Mouse (Mus musculus) cerebellum, adult 2 months (tissue): ENCODE results near the gene Grik2. TPM values are rescaled to one million over a fixed set of nuclear protein-coding genes. Genes with fewer than 3 reads are reported as not detected.
"Not testable (repeated sequence)": the region's sequence is repeated elsewhere in the genome, so short reads cannot be mapped to it uniquely, and the experiment has no call there.

ENCODE experiments used
- DNase-seq, 2 experiments: peaks; one replicate each; pipeline ENCODE4 v3.0.0; 2021
- H3K27ac ChIP-seq: fragments of 200-500 bp; 2 replicates; pipeline ENCODE4 v1.5.1; 2012; ENCODE audit warnings: low read length, control low read depth, inconsistent platforms; ENCODE audit not compliant: insufficient read depth
- H3K27me3 ChIP-seq: fragments of 200-500 bp; 2 replicates; pipeline ENCODE4 v1.6.1; 2012; ENCODE audit warnings: inconsistent platforms, mild to moderate bottlenecking, low read length, moderate library complexity; ENCODE audit not compliant: control insufficient read depth, insufficient read depth
- H3K4me1 ChIP-seq: fragments of 200-500 bp; 2 replicates; pipeline ENCODE4 v1.6.1; 2011; ENCODE audit warnings: low read length; ENCODE audit not compliant: control insufficient read depth, insufficient read depth
- H3K4me3 ChIP-seq: fragments of 200-500 bp; replicated peaks from 2 replicates; pipeline ENCODE3; 2011; ENCODE audit warnings: mild to moderate bottlenecking, low read depth, low read length, control low read depth; ENCODE audit not compliant: insufficient read depth
- CTCF ChIP-seq: fragments of 200-500 bp; IDR thresholded peaks from 2 replicates; pipeline ENCODE4 v1.5.1; 2011; ENCODE audit warnings: low read depth, mild to moderate bottlenecking, control low read depth, low read length, moderate library complexity, borderline replicate concordance; ENCODE audit not compliant: insufficient read depth
- POLR2A ChIP-seq: fragments of 200-500 bp; IDR thresholded peaks from 2 replicates; pipeline ENCODE4 v1.6.1; 2011; ENCODE audit warnings: low read length, control low read depth, borderline replicate concordance; ENCODE audit not compliant: insufficient read depth
- WGBS: fragments of 180-500 bp; shearing (Covaris S2); methylation state at CpG from one replicate; pipeline ENCODE4 v1.1.7; 2018; 5-methylcytosine and 5-hydroxymethylcytosine counted together
- polyA plus RNA-seq: library from polyadenylated mRNA; depleted of rRNA; stranded (reverse); fragments of >200 nt; gene quantifications from 2 replicates; pipeline ENCODE4 v1.2.3, GENCODE M21; 2012

The Grik2 gene
- polyA plus RNA-seq, 1 experiment = 48.5 TPM

GRCm38 (mm10) chr10:49154134-49154533 is 634.4 kb downstream of the Grik2 start:
- no peak for DNase-seq
- Histone ChIP-seq H3K27me3 (no peaks in the 10 kb centered on the region), H3K4me3 (no peak overlapping the region), H3K4me1 (no peaks in the 10 kb centered on the region; the same call in 1 of the 2 replicates), H3K27ac (no peak overlapping the region)
- 85% methylated on average over 4 of the region's 4 CpGs for WGBS
- TF ChIP-seq CTCF (no peak), POLR2A (no peak)

GRCm38 (mm10) chr10:49151496-49151895 is 637.1 kb downstream of the Grik2 start:
- H3K27ac ChIP-seq, H3K4me3 ChIP-seq, H3K4me1 ChIP-seq, H3K27me3 ChIP-seq, DNase-seq: not testable (repeated sequence)
- 97% methylated on average over 4 of the region's 4 CpGs for WGBS

DNA sequence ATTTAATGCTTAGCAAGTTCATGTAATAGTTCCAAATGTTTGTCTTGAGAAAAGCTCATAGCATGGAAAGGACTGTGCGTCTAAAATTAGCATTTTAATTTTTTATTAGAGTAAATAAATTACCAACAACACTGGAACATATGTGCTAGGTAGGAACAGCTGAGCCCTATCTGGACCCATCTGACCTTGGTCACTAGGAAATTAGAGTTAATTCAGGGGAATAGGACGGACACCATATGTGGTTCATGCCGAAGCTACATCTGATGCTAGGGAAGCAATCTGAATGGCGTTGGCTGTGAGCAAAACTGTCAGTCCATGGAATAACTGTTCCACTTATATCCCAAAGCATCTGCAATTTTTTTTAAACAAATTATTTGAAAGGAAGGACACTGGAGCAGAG is 638.9 kb downstream of the Grik2 start:
- Histone ChIP-seq H3K27ac (no peak overlapping the region), H3K4me1 (no peaks in the 10 kb centered on the region; the same call in 1 of the 2 replicates), H3K4me3 (no peak overlapping the region), H3K27me3 (no peaks in the 10 kb centered on the region)
- DNase-seq = peak; percentile 23 to 71
- no peak for TF ChIP-seq POLR2A
- no peak for TF ChIP-seq CTCF
- 13% methylated on average over 4 of the region's 4 CpGs for WGBS

GRCm38 (mm10) chr10:49142658-49143057 is 645.9 kb downstream of the Grik2 start:
- no peak for DNase-seq
- Histone ChIP-seq H3K4me1 (no peaks in the 10 kb centered on the region), H3K4me3 (no peak overlapping the region), H3K27me3 (no peaks in the 10 kb centered on the region), H3K27ac (no peak overlapping the region)
- 94% methylated on average over 3 of the region's 3 CpGs for WGBS
- TF ChIP-seq CTCF (no peak), POLR2A (no peak)

DNA sequence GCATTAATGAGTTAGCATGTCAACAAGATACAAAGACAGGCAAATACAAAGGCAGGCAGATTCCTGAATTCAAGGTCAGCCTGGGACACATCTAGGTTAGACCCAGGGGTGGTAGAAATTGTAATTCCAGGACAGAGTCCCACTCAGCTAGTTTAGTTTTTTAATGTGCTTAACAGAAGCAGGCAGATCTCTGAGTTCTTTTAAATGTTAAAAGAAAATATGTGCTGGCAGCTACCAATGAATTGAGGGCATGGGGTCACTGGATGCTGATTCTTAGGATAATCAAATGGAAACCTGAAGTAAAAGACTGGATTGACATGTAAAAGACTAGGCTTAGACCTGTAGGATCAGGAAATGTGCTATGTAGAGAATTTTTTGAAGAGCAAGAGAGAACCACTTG is 651.8 kb downstream of the Grik2 start:
- no peaks in the 10 kb centered on the region for H3K4me1 ChIP-seq
- H3K4me3 ChIP-seq = no peak overlapping the region
- H3K27ac ChIP-seq = no peak overlapping the region
- TF ChIP-seq CTCF (no peak), POLR2A (no peak)
- H3K27me3 ChIP-seq = no peaks in the 10 kb centered on the region
- DNase-seq = no peak

- Histone ChIP-seq H3K4me3 (no peak overlapping the region), H3K4me1 (no peaks in the 10 kb centered on the region), H3K27ac (no peak overlapping the region), H3K27me3 (no peaks in the 10 kb centered on the region)
- no peak for DNase-seq
- 16% methylated on average over 1 of the region's 1 CpGs for WGBS
- TF ChIP-seq POLR2A (no peak), CTCF (no peak)
Measured at GRCm38 (mm10) chr10:49131311-49131710, 657.3 kb downstream of the Grik2 start.

DNA sequence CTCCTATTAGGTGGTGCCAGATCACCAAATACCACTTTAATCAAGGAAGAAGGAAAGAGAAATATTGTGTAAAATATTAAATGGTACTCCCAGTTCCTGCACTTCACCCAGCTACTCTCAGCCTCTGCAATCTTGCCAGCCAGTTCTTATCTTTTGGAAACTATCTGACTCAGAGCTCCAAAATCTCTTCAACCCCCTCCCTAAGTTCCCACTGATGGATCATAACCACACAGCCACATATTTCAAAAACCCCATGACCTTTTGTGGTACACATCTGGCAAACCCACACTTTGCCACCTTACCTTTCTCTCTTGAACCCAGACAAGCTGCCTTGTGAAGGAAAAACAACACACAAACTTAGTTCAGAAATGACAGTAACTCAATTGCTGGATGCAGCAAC is 738.2 kb downstream of the Grik2 start:
- Histone ChIP-seq H3K4me1 (no peaks in the 10 kb centered on the region), H3K27ac (no peak overlapping the region), H3K4me3 (no peak overlapping the region), H3K27me3 (no peaks in the 10 kb centered on the region)
- TF ChIP-seq CTCF (no peak), POLR2A (no peak)
- DNase-seq = no peak

DNA sequence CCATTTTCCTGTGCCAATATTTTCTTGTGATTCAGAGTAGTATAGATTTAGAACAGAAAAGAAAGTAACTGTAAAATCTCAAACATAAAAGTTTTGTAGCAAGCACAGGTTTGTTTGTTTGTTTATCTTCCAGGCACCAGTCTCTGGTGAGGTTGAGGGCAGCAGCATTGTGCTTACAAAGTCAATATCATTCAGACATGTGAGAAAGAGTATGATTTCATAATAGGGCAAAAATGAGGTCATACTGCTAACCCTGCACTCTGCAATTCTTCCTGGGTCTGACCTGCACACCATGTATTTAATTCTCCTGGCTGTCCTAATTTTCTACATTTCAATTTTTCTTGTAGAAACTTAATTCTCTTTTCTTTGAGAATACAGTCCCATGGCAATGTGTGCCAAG is 739.2 kb downstream of the Grik2 start:
- DNase-seq = no peak
- Histone ChIP-seq H3K27me3 (no peaks in the 10 kb centered on the region), H3K27ac (no peak overlapping the region), H3K4me3 (no peak overlapping the region), H3K4me1 (no peaks in the 10 kb centered on the region)
- TF ChIP-seq CTCF (no peak), POLR2A (no peak)
